Mouse (Mus musculus): ENCODE measurements around the gene Atf6. TPM values are rescaled to one million over a fixed set of nuclear protein-coding genes. Genes with fewer than 3 reads are reported as not detected.

Gene Atf6
- polyA plus RNA-seq (2014; fragmentation: Illumina TruSeq; extraction: RNeasy Lipid Tissue Mini Kit (QIAGEN cat#74804); ENCODE audit: low read depth, low replicate concordance): 58.3 TPM

GRCm38 (mm10) chr1:170867691-170868105 is at the start of gene Atf6:
TSS of gene Atf6 (minus strand) at chr1:170867771.

DNA sequence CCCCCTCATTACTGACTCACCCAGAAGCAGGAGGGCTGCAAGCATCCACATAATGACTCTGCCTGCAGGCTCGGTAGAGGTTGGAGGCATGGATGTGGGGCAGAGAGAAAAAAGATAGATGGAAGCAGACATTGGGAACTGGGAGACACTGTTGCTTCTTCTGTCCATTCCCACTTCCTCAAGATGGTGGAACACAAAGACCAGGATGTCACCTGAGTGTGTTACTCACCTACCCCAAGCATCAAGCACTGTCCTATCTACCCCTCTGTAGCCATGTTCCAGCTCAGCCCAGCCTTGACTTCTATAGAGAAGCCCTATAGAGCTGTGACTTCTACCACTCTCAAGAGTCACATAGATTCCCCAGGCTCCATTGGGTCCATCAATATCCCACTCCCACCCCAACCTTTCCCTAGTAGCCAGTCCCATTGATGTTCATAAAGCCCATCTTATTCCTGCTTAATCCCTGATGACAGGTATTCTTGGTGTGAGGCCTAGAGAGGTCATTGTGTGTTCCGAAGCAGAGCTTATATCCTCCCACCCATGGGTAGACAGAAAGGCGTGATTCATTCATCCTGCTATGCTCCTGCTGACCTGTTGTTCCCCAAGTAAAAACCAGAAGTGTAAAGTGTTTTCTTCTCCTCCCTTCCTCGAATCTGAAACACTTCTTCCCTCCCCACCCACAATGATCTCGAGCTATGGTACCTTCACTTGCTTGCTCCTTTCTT is 45.5 kb upstream of the Atf6 start, which contains the start of gene Fcrlb:
Gene Fcrlb (minus strand): TSS at position 51 of the 725 bp plus-strand sequence.

GRCm38 (mm10) chr1:170884978-170885561 is 17.5 kb upstream of the Atf6 start, which contains the start of the genes Gm26620 and Dusp12:
TSS of gene Gm26620 (plus strand) at chr1:170885065.
TSS of gene Dusp12 (minus strand) at chr1:170885540.

Other genes starting within 250 kb of the Atf6 start
- gene Olfml2b, start 223.2 kb downstream of the Atf6 start, polyA plus RNA-seq (2014; fragmentation: Illumina TruSeq; extraction: RNeasy Lipid Tissue Mini Kit (QIAGEN cat#74804); ENCODE audit: low read depth, low replicate concordance): 2.7 TPM
- 1.1 TPM for gene Gm26620, start 17.3 kb upstream of the Atf6 start, polyA plus RNA-seq (2014; fragmentation: Illumina TruSeq; extraction: RNeasy Lipid Tissue Mini Kit (QIAGEN cat#74804); ENCODE audit: low read depth, low replicate concordance)
- 19.6 TPM for gene Dusp12, start 17.8 kb upstream of the Atf6 start, polyA plus RNA-seq (2014; fragmentation: Illumina TruSeq; extraction: RNeasy Lipid Tissue Mini Kit (QIAGEN cat#74804); ENCODE audit: low read depth, low replicate concordance)
- not detected for gene Fcrlb, start 45.2 kb upstream of the Atf6 start, polyA plus RNA-seq (2014; fragmentation: Illumina TruSeq; extraction: RNeasy Lipid Tissue Mini Kit (QIAGEN cat#74804); ENCODE audit: low read depth, low replicate concordance)
- gene Fcrla, start 59.8 kb upstream of the Atf6 start, polyA plus RNA-seq (2014; fragmentation: Illumina TruSeq; extraction: RNeasy Lipid Tissue Mini Kit (QIAGEN cat#74804); ENCODE audit: low read depth, low replicate concordance): not detected
- 20.8 TPM for gene Fcgr2b, start 108.8 kb upstream of the Atf6 start, polyA plus RNA-seq (2014; fragmentation: Illumina TruSeq; extraction: RNeasy Lipid Tissue Mini Kit (QIAGEN cat#74804); ENCODE audit: low read depth, low replicate concordance)
- gene Fcgr4, start 151.1 kb upstream of the Atf6 start, polyA plus RNA-seq (2014; fragmentation: Illumina TruSeq; extraction: RNeasy Lipid Tissue Mini Kit (QIAGEN cat#74804); ENCODE audit: low read depth, low replicate concordance): 5.1 TPM
- 16.6 TPM for gene Fcgr3, start 197.2 kb upstream of the Atf6 start, polyA plus RNA-seq (2014; fragmentation: Illumina TruSeq; extraction: RNeasy Lipid Tissue Mini Kit (QIAGEN cat#74804); ENCODE audit: low read depth, low replicate concordance)
- gene Cfap126, start 246.1 kb upstream of the Atf6 start, polyA plus RNA-seq (2014; fragmentation: Illumina TruSeq; extraction: RNeasy Lipid Tissue Mini Kit (QIAGEN cat#74804); ENCODE audit: low read depth, low replicate concordance): 2.4 TPM